Mouse (Mus musculus) natural killer cell, adult 2 months (primary cell): Measurements from ENCODE around the gene Dnaja3.
A peak's percentile ranks its signal among the peaks of the same experiment; 100 is the strongest.
"Not testable (repeated sequence)": the region's sequence is repeated elsewhere in the genome, so short reads cannot be mapped to it uniquely, and the experiment has no call there.

Source experiments
- DNase-seq, 2 experiments: peaks; one replicate each; pipeline ENCODE4 v3.0.0; 2022; ENCODE audit warnings: low spot score in 2 of 2

Dnaja3 gene

GRCm38 (mm10) chr16:4667190-4667808, 27.5 kb downstream of the Dnaja3 start:
- DNase-seq, result peak; percentile 68 to 83

- DNase-seq, result no peak
Measured at GRCm38 (mm10) chr16:4670317-4670716, 30.5 kb downstream of the Dnaja3 start.

- peak; percentile 70 to 73 for DNase-seq
Measured at GRCm38 (mm10) chr16:4674091-4674490, 34.3 kb downstream of the Dnaja3 start.

- no peak for DNase-seq
Measured at GRCm38 (mm10) chr16:4676836-4677235, 37.0 kb downstream of the Dnaja3 start.

GRCm38 (mm10) chr16:4678080-4678479, 38.3 kb downstream of the Dnaja3 start:
- DNase-seq, result no peak

GRCm38 (mm10) chr16:4679121-4680018, 39.6 kb downstream of the Dnaja3 start, which contains the start of gene Coro7:
TSS of gene Coro7 (minus strand) at chr16:4679777.
- peak; percentile 91 to 93 for DNase-seq

- DNase-seq, result not testable (repeated sequence)
Measured at GRCm38 (mm10) chr16:4680922-4681455, 41.2 kb downstream of the Dnaja3 start.

GRCm38 (mm10) chr16:4682628-4683179, 42.9 kb downstream of the Dnaja3 start:
- no peak for DNase-seq

- DNase-seq, result no peak
Measured at GRCm38 (mm10) chr16:4683193-4683580, 43.4 kb downstream of the Dnaja3 start.

- DNase-seq, result peak; percentile 94 to 96
Measured at GRCm38 (mm10) chr16:4683581-4684456, 44.0 kb downstream of the Dnaja3 start.

- DNase-seq, result no peak
Measured at GRCm38 (mm10) chr16:4684457-4684791, 44.6 kb downstream of the Dnaja3 start.

GRCm38 (mm10) chr16:4689371-4689770, 49.6 kb downstream of the Dnaja3 start:
- DNase-seq, result not testable (repeated sequence)

- DNase-seq, result no peak
Measured at GRCm38 (mm10) chr16:4701211-4701610, 61.4 kb downstream of the Dnaja3 start.

GRCm38 (mm10) chr16:4702646-4703045, 62.9 kb downstream of the Dnaja3 start:
- DNase-seq, result no peak

- no peak for DNase-seq
Measured at GRCm38 (mm10) chr16:4705541-4705940, 65.8 kb downstream of the Dnaja3 start.

- DNase-seq, result no peak
Measured at GRCm38 (mm10) chr16:4711173-4711572, 71.4 kb downstream of the Dnaja3 start.

- DNase-seq, result no peak
Measured at GRCm38 (mm10) chr16:4713861-4714710, 74.3 kb downstream of the Dnaja3 start.

- no peak for DNase-seq
Measured at GRCm38 (mm10) chr16:4717866-4718265, 78.1 kb downstream of the Dnaja3 start.

GRCm38 (mm10) chr16:4718753-4719518, 79.1 kb downstream of the Dnaja3 start, which contains the start of gene Nmral1:
TSS of gene Nmral1 (minus strand) at chr16:4719356.
- DNase-seq, result peak; percentile 18 to 47
